Mouse (Mus musculus): ENCODE results near the gene Nupr1. TPM values are rescaled to one million over a fixed set of nuclear protein-coding genes. Genes with fewer than 3 reads are reported as not detected.

The Nupr1 gene
- polyA plus RNA-seq, 1 experiment from 2014 or later = 70.8 TPM

GRCm38 (mm10) chr7:126667495-126668090 lies 36.9 kb upstream of the Nupr1 start:
- WGBS = 72% methylated on average over 9 of the region's 9 CpGs
- no peaks in the 10 kb centered on the region for H3K9me3 ChIP-seq (ENCODE audit: control insufficient read depth, low read length)
- peaks cover 33% of the 10 kb centered on the region for H3K4me1 ChIP-seq (ENCODE audit: control insufficient read depth, insufficient read depth, low read length)
- H3K9ac ChIP-seq (ENCODE audit: low read depth, low read length) = no peak overlapping the region
- no peak overlapping the region for H3K4me2 ChIP-seq (ENCODE audit: low read depth, low read length)
- peak; percentile 61 for ATAC-seq
- H3K27ac ChIP-seq (ENCODE audit: low read length) = peak overlapping the region; percentile 69
- no peaks in the 10 kb centered on the region for H3K27me3 ChIP-seq (replicated peaks; ENCODE audit: control insufficient read depth, insufficient read depth, low read length)
- H3K36me3 ChIP-seq (ENCODE audit: control insufficient read depth, insufficient read depth, low read length) = peaks cover 2% of the 10 kb centered on the region; the same call in 1 of the 2 replicates
- H3K4me3 ChIP-seq (ENCODE audit: low read length) = no peak overlapping the region

GRCm38 (mm10) chr7:126665269-126665668 lies 34.6 kb upstream of the Nupr1 start:
- Histone ChIP-seq H3K4me2 (ENCODE audit: low read depth, low read length) (no peak overlapping the region), H3K27ac (ENCODE audit: low read length) (peak overlapping the region; percentile 39), H3K36me3 (ENCODE audit: control insufficient read depth, insufficient read depth, low read length) (no peaks in the 10 kb centered on the region; the same call in 1 of the 2 replicates), H3K9me3 (ENCODE audit: control insufficient read depth, low read length) (no peaks in the 10 kb centered on the region), H3K4me1 (ENCODE audit: control insufficient read depth, insufficient read depth, low read length) (peaks cover 33% of the 10 kb centered on the region), H3K4me3 (ENCODE audit: low read length) (no peak overlapping the region), H3K9ac (ENCODE audit: low read depth, low read length) (no peak overlapping the region), H3K27me3 (replicated peaks; ENCODE audit: control insufficient read depth, insufficient read depth, low read length) (no peaks in the 10 kb centered on the region)
- peak; percentile 14; the same call in 1 of the 2 replicates for ATAC-seq
- 88% methylated on average over 3 of the region's 3 CpGs for WGBS

- Histone ChIP-seq H3K27ac (ENCODE audit: low read length) (peak overlapping the region; percentile 49; the same call in 1 of the 2 replicates), H3K27me3 (replicated peaks; ENCODE audit: control insufficient read depth, insufficient read depth, low read length) (no peaks in the 10 kb centered on the region), H3K4me3 (ENCODE audit: low read length) (no peak overlapping the region), H3K4me2 (ENCODE audit: low read depth, low read length) (no peak overlapping the region), H3K4me1 (ENCODE audit: control insufficient read depth, insufficient read depth, low read length) (peaks cover 30% of the 10 kb centered on the region), H3K9ac (ENCODE audit: low read depth, low read length) (no peak overlapping the region), H3K36me3 (ENCODE audit: control insufficient read depth, insufficient read depth, low read length) (no peaks in the 10 kb centered on the region; the same call in 1 of the 2 replicates), H3K9me3 (ENCODE audit: control insufficient read depth, low read length) (no peaks in the 10 kb centered on the region)
- 57% methylated on average over 8 of the region's 8 CpGs for WGBS
- ATAC-seq = peak; percentile 47
Measured at GRCm38 (mm10) chr7:126663646-126664045, 33.0 kb upstream of the Nupr1 start.

- Histone ChIP-seq H3K4me3 (ENCODE audit: low read length) (no peak overlapping the region), H3K36me3 (ENCODE audit: control insufficient read depth, insufficient read depth, low read length) (no peaks in the 10 kb centered on the region; the same call in 1 of the 2 replicates), H3K4me2 (ENCODE audit: low read depth, low read length) (no peak overlapping the region), H3K9me3 (ENCODE audit: control insufficient read depth, low read length) (no peaks in the 10 kb centered on the region), H3K27me3 (replicated peaks; ENCODE audit: control insufficient read depth, insufficient read depth, low read length) (no peaks in the 10 kb centered on the region), H3K27ac (ENCODE audit: low read length) (no peak overlapping the region), H3K4me1 (ENCODE audit: control insufficient read depth, insufficient read depth, low read length) (peaks cover 15% of the 10 kb centered on the region; the same call in 1 of the 2 replicates), H3K9ac (ENCODE audit: low read depth, low read length) (no peak overlapping the region)
- no peak for ATAC-seq
- 89% methylated on average over 3 of the region's 3 CpGs for WGBS
Measured at GRCm38 (mm10) chr7:126659771-126660170, 29.1 kb upstream of the Nupr1 start.

- H3K9me3 ChIP-seq (ENCODE audit: control insufficient read depth, low read length) = no peaks in the 10 kb centered on the region
- no peak overlapping the region for H3K27ac ChIP-seq (ENCODE audit: low read length)
- H3K4me3 ChIP-seq (ENCODE audit: low read length) = no peak overlapping the region
- H3K27me3 ChIP-seq (replicated peaks; ENCODE audit: control insufficient read depth, insufficient read depth, low read length) = no peaks in the 10 kb centered on the region
- no peaks in the 10 kb centered on the region for H3K4me1 ChIP-seq (ENCODE audit: control insufficient read depth, insufficient read depth, low read length)
- 65% methylated on average over 1 of the region's 1 CpGs for WGBS
- ATAC-seq = peak; percentile 81
- H3K4me2 ChIP-seq (ENCODE audit: low read depth, low read length) = no peak overlapping the region
- no peak overlapping the region for H3K9ac ChIP-seq (ENCODE audit: low read depth, low read length)
- no peaks in the 10 kb centered on the region for H3K36me3 ChIP-seq (ENCODE audit: control insufficient read depth, insufficient read depth, low read length)
Measured at GRCm38 (mm10) chr7:126657522-126657921, 26.9 kb upstream of the Nupr1 start.

GRCm38 (mm10) chr7:126655695-126656094 lies 25.0 kb upstream of the Nupr1 start:
- Histone ChIP-seq H3K4me2 (ENCODE audit: low read depth, low read length) (no peak overlapping the region), H3K9me3 (ENCODE audit: control insufficient read depth, low read length) (no peaks in the 10 kb centered on the region), H3K9ac (ENCODE audit: low read depth, low read length) (no peak overlapping the region), H3K4me3 (ENCODE audit: low read length) (no peak overlapping the region), H3K27me3 (replicated peaks; ENCODE audit: control insufficient read depth, insufficient read depth, low read length) (no peaks in the 10 kb centered on the region), H3K4me1 (ENCODE audit: control insufficient read depth, insufficient read depth, low read length) (no peaks in the 10 kb centered on the region; the same call in 1 of the 2 replicates), H3K36me3 (ENCODE audit: control insufficient read depth, insufficient read depth, low read length) (no peaks in the 10 kb centered on the region), H3K27ac (ENCODE audit: low read length) (no peak overlapping the region)
- 87% methylated on average over 3 of the region's 3 CpGs for WGBS
- no peak for ATAC-seq

- Histone ChIP-seq H3K36me3 (ENCODE audit: control insufficient read depth, insufficient read depth, low read length) (no peaks in the 10 kb centered on the region), H3K4me2 (ENCODE audit: low read depth, low read length) (no peak overlapping the region), H3K4me3 (ENCODE audit: low read length) (no peak overlapping the region), H3K9ac (ENCODE audit: low read depth, low read length) (no peak overlapping the region), H3K27me3 (replicated peaks; ENCODE audit: control insufficient read depth, insufficient read depth, low read length) (no peaks in the 10 kb centered on the region), H3K27ac (ENCODE audit: low read length) (no peak overlapping the region), H3K9me3 (ENCODE audit: control insufficient read depth, low read length) (no peaks in the 10 kb centered on the region), H3K4me1 (ENCODE audit: control insufficient read depth, insufficient read depth, low read length) (peaks cover 8% of the 10 kb centered on the region)
- 79% methylated on average over 2 of the region's 2 CpGs for WGBS
- no peak for ATAC-seq
Measured at GRCm38 (mm10) chr7:126653991-126654390, 23.3 kb upstream of the Nupr1 start.

- Histone ChIP-seq H3K27me3 (replicated peaks; ENCODE audit: control insufficient read depth, insufficient read depth, low read length) (no peaks in the 10 kb centered on the region), H3K4me2 (ENCODE audit: low read depth, low read length) (no peak overlapping the region), H3K9ac (ENCODE audit: low read depth, low read length) (no peak overlapping the region), H3K36me3 (ENCODE audit: control insufficient read depth, insufficient read depth, low read length) (no peaks in the 10 kb centered on the region), H3K4me3 (ENCODE audit: low read length) (no peak overlapping the region), H3K4me1 (ENCODE audit: control insufficient read depth, insufficient read depth, low read length) (peaks cover 8% of the 10 kb centered on the region), H3K27ac (ENCODE audit: low read length) (no peak overlapping the region), H3K9me3 (ENCODE audit: control insufficient read depth, low read length) (no peaks in the 10 kb centered on the region)
- ATAC-seq = peak; percentile 88
- 36% methylated on average over 2 of the region's 2 CpGs for WGBS
Measured at GRCm38 (mm10) chr7:126650852-126651251, 20.2 kb upstream of the Nupr1 start.

- Histone ChIP-seq H3K36me3 (ENCODE audit: control insufficient read depth, insufficient read depth, low read length) (no peaks in the 10 kb centered on the region), H3K27me3 (replicated peaks; ENCODE audit: control insufficient read depth, insufficient read depth, low read length) (no peaks in the 10 kb centered on the region), H3K9ac (ENCODE audit: low read depth, low read length) (peak within 1 kb of the TSS; percentile 73), H3K27ac (ENCODE audit: low read length) (peak within 1 kb of the TSS; percentile 89), H3K4me2 (ENCODE audit: low read depth, low read length) (peak within 1 kb of the TSS; percentile 79), H3K4me1 (ENCODE audit: control insufficient read depth, insufficient read depth, low read length) (peaks cover 8% of the 10 kb centered on the region), H3K4me3 (ENCODE audit: low read length) (peak within 1 kb of the TSS; percentile 60), H3K9me3 (ENCODE audit: control insufficient read depth, low read length) (no peaks in the 10 kb centered on the region)
- 1% methylated on average over 57 of the region's 57 CpGs for WGBS
- ATAC-seq = peak; percentile 96
Measured at GRCm38 (mm10) chr7:126649231-126650051, 18.8 kb upstream of the Nupr1 start, which contains the start of gene Sgf29. Gene Sgf29 (plus strand): TSS chr7:126649309.

All from intestine, embryonic 16.5 days (tissue).